Mouse (Mus musculus) common myeloid progenitor, adult 5-6 weeks (primary cell): ENCODE data around the gene Dennd2a. TPM values are rescaled to one million over a fixed set of nuclear protein-coding genes. Genes with fewer than 3 reads are reported as not detected.

ENCODE experiments used
- ATAC-seq: replicated peaks from 2 replicates; pipeline ENCODE4 v1.8.0; 2016; ENCODE audit warnings: low read depth, mild to moderate bottlenecking, moderate TSS enrichment, inconsistent platforms; ENCODE audit not compliant: poor library complexity, severe bottlenecking
- total RNA-seq: library from RNA; stranded (forward); fragments of 200-1000, 187-1606 nt; gene quantifications from 2 replicates; pipeline ENCODE4 v1.2.3, GENCODE M21; 2017

Gene Dennd2a
- total RNA-seq, 1 experiment from 2014 or later, result not detected

GRCm38 (mm10) chr6:39559276-39559939 is 1.7 kb upstream of the Dennd2a start:
- ATAC-seq, result no peak

- peak; percentile 53 for ATAC-seq
Observed at GRCm38 (mm10) chr6:39556900-39557659, 587 bp downstream of the Dennd2a start.

DNA sequence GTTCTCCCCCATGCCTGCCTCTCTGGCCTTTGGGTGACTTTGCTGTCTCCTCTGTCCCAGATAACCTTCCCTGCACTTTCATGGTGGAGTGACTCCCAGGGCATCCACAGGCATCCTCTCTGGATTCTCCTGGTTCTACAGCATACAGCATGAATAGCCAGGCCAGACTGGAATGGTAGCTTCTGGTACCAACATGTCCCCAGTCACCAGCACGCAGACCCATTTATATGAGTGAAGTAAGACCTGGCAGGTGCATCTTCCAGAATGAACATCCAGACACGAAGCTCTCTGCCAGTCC is 2.1 kb downstream of the Dennd2a start:
- ATAC-seq, result no peak

DNA sequence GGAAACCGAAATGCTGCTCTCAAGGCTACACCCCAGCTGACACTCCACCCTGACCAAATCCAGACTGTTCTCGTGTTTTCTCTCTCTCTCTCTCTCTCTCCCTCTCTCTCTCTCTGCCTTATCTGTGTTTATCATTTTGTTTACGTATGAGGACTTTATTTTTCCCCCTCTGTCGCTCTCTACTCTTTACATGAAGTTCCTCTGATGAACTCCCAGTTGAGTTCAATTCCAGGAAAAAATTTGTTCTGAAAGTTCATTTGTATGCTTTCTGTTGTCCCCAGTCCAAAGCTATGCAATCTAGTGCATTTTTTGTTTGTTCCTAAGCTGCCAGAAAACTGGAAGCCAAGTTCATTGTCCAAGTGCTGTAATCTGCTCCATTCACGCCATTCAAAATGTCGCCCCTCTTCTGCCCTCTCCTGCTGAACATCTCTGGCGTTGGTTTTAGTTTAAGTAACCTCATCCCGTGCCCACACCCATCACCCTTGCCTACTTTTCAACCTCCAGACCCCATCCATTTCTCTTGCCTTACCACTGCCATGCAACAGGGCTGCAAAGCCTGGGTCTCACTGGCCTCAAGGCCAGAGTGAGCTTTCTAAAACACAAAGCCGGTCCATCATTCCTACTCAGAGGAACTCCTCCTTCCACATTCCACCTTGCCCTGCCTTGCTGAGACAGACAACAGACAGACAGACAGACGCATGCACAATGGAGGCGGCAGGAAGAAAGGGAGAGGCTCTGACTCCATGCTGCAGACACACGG is 2.6 kb downstream of the Dennd2a start:
- ATAC-seq, result no peak

GRCm38 (mm10) chr6:39551981-39552636 is 5.6 kb downstream of the Dennd2a start:
- peak; percentile 62 for ATAC-seq

DNA sequence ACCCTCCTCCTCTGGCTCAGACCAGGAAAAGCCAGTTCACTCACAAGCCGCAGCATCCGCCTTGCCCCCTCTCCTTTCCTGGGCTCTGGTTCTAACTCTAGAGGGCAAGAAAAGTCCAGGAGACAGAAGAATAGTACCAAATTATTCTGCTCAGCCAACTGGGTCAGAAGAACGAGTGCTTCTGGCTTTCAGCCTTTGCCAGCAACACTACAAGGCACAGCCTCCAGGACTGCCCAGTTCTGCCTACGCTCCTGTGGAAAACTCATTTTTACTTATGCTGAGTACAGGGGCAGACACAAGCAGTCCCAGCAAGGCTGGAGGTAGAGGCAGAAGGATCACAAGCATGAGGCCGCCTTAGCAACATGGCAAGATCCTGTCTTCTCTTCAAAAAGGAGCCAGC is 9.6 kb downstream of the Dennd2a start:
- ATAC-seq, result no peak

DNA sequence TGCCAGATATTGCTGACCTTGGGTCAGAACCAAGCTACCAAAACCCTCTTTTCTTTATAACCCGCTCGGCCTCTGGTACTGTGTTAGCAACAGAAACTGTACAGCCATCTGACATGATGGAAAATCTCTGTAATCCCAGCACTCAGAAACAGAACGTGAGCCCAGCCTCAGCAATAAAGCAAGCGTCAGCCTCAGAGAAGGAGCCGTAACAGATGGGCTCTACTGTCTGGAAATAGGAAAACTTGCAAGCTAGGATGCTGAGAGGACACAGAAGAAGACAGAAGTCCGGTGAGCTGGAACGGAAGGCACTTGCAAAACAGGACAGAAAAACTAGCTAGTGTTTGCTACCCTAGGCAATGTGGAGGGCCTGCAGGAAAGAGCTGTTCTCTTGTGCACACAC is 12.2 kb downstream of the Dennd2a start:
- no peak for ATAC-seq

DNA sequence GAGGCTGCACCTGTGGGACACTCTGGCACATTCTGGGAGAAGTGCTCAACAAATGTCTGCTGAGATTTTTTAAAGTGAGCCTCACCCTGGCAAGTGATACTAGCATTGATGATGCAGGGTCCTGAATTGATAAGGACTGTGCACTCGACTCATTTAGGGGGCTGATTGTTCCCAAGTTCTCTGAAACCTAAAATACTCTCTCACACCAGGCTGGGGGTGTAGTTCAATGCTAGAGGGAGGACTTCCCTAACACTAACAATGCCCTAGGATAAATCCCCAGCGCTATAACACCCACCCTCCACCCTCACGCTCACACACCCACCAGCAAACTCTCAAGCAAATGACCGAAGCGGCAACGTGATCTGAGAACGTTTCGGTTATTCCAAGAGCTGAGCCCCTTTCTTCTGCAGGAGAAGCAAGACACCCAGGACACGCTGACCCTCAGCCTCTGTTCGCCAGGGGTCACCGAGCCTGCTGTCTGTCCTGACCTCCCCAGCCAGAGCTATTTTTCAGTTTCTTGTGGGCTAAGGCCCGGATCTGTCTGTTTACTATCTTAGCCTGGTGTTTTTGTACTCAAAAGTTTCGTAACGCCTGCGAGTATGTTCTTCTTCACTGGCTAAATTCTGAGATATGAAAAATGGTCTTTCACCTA is 13.8 kb downstream of the Dennd2a start:
- ATAC-seq, result no peak

- ATAC-seq, result no peak
Observed at GRCm38 (mm10) chr6:39542631-39543597, 14.8 kb downstream of the Dennd2a start.

DNA sequence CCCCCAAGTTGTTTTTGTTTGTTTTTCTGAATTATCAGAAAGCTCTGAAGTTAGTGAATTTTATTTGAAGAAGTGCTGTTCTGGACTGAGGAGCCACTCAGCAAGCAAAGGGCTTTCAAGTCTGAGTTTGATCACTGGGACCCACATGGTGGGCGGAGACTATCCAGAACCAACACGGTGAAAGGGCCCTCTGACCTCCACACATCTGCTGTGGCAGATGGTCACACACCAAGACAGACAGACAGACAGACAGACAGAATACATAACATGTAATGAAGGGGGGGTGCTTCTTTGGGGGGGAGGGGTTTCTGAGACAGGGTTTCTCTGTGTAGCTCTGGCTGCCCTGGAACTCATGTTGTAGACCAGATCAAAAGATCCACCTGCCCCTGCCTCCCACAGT is 17.1 kb downstream of the Dennd2a start:
- no peak for ATAC-seq

DNA sequence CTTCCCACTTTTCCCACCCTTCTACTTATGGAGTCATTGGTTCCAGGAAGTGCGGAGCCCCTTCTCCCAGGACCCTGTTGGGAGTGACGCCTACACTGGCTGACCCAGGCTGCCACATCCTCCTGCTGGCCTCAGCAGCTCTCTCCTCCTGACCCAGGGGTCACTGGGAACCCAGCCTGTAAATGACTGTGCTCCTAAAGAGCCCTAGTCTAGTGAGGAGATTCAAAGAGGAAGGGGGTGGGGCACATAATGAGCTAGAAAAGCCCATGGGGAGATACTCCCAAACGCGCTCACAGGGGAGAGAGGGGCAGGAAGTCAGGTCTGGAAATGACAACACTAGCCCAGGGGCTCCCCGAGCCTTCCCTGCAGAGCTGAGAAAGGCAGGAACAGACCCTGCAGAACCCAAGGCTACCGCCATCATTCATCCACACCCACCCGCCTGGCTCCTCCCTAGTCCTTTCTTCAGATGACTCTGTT is 17.9 kb downstream of the Dennd2a start:
- ATAC-seq, result peak; percentile 37

GRCm38 (mm10) chr6:39538227-39538626 is 19.4 kb downstream of the Dennd2a start:
- ATAC-seq, result peak; percentile 89

DNA sequence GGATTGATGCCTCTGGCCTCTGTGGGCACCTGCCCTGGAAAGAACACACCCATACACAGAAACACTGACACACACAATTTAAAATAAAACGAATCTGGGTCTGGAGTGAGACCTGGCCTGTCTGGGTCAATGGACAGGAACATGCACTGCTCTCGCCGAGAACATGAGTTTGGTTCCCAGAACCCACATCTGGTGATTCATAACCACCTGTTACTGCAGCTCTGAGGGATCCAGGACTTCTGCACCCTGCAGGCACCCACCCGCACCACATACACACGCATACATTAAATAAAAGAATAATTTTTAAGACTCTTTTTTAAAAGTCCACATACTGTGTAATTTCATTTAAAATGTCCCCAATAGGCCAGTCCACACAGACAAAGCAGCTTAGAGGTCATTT is 20.4 kb downstream of the Dennd2a start:
- ATAC-seq, result no peak

DNA sequence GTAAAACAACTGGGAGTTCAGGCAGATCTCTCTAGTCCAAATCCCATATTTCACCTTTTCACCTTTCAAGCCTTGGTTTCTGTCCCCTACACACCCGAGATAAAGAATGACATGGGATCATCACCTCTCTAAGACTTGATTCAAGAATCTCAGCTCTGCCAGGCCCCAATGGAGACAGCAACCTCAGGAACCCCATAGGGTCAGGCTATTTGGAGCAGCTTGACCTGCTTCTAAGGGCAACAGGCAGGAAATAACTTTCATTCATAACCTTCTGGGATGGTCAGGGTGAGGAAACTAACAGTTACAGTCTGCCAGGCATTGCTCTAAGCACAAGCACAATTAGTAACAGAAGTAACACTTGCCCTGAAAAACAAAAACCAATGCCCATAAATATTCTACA is 21.0 kb downstream of the Dennd2a start:
- ATAC-seq, result no peak

GRCm38 (mm10) chr6:39534944-39535343 is 22.7 kb downstream of the Dennd2a start:
- no peak for ATAC-seq

DNA sequence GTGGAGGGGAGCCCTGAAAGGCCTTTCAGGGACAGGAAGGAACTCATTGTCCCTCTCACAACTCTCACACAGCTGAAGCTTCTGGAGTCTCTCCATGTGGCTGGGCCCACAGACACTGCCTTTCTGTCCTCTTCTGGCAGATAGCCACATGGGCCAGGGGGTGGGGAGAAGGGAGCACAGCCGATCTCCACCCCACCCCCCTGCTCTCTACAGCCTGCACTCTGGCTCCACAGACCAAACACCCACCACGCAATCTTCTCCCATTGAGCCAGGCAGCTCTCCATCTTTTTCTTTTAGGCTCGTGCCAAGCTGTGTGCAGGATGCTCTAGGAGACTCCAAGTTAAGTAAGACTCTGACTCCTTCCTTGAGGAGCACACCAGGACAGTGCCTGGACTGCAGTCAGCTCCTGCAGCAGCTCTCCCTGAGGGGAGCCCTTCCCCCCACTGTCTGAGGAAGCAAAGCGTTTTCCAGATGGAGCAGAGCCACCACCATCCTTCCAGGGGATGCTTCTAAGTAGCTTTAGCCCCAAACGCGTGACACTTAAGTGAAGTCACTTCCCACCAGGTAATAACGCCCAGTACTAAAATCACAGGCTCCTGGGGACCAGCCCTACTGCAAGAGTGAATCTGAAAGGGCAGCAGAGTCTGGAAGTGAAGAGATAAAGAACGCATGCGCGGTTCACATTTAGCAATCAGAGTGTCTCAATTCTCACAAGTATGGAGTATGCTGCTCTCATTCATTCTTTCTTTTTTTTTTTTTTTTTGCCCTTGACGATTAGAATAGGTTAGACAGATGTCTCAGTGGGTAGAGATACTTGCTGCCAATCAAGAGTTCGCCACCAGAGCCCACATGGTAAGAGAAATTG is 28.8 kb downstream of the Dennd2a start:
- 0 out of 2 replicates have a peak, but pooled peaks have one; percentile 32 for ATAC-seq

DNA sequence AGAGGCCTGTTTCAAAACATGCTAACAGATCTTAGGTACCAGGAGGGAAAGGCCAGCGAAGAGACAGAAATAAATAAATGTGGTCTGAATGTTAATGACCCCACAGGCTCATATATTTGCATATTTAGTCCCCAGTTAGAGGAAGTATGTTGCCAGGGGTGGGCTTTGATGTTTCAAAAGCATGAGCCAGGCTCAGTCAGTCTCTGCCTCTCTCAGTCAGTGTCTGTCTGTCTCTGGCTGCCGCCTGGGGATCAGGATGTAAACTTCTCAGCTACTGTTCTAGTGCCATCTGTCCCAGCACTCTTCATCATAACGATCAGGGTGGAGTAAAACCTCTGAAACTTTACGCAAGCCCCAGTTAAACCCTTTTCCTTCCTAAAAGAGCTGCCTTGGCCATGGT is 29.9 kb downstream of the Dennd2a start:
- ATAC-seq, result no peak

GRCm38 (mm10) chr6:39527337-39527784 is 30.3 kb downstream of the Dennd2a start:
- no peak for ATAC-seq
